Mouse (Mus musculus): ENCODE data around the gene Rhcg. TPM values are rescaled to one million over a fixed set of nuclear protein-coding genes. Genes with fewer than 3 reads are reported as not detected.

Rhcg gene
- polyA plus RNA-seq, 1 experiment = not detected

DNA sequence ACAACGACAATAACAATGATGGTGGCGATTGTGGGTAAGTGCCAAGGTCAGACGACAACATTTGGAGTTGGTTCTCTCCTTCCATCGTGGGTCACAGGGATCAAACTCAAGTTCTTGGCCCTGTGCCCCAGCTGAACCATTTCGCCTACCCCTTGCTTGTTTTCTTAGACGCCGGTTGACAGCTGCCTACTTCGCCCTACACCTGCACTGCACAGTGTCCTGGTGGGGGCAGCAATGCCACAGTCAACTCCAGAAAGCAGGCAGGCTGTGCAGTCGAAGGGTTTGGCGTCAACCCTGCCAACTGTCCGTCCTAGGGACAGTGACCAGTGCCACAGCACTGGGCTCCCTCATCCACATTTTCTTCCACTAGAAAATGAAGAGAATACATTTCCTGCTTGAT lies 4.1 kb downstream of the Rhcg start:
- Histone ChIP-seq H3K4me3 (ENCODE audit: insufficient read depth, poor library complexity, severe bottlenecking) (no peak overlapping the region), H3K79me3 (ENCODE audit: low read depth) (no peaks in the 10 kb centered on the region), H3K79me2 (ENCODE audit: control insufficient read depth, insufficient read depth) (no peaks in the 10 kb centered on the region), H3K36me3 (ENCODE audit: control insufficient read depth, insufficient read depth) (no peaks in the 10 kb centered on the region), H3K27me3 (ENCODE audit: control insufficient read depth, insufficient read depth, insufficient read length) (peaks cover 73% of the 10 kb centered on the region), H3ac (ENCODE audit: control insufficient read depth, insufficient read length, low read depth) (no peak overlapping the region)
- TF ChIP-seq USF1 (IDR thresholded peaks at IDR 0.05; ENCODE audit: low read depth) (no peak), MYOG (IDR thresholded peaks at IDR 0.05; ENCODE audit: control insufficient read depth, extremely low read depth, insufficient read length) (no peak), CTCF (IDR thresholded peaks at IDR 0.05; ENCODE audit: control insufficient read depth, insufficient read depth, insufficient read length) (no peak), CEBPB (IDR thresholded peaks at IDR 0.05; ENCODE audit: low read depth) (no peak)

GRCm38 (mm10) chr7:79612783-79613182 lies 4.7 kb downstream of the Rhcg start:
- no peak overlapping the region for H3ac ChIP-seq (ENCODE audit: control insufficient read depth, insufficient read length, low read depth)
- H3K79me2 ChIP-seq (ENCODE audit: control insufficient read depth, insufficient read depth) = no peaks in the 10 kb centered on the region
- no peak overlapping the region for H3K4me3 ChIP-seq (ENCODE audit: insufficient read depth, poor library complexity, severe bottlenecking)
- TF ChIP-seq CTCF (IDR thresholded peaks at IDR 0.05; ENCODE audit: control insufficient read depth, insufficient read depth, insufficient read length) (peak; percentile 65), USF1 (IDR thresholded peaks at IDR 0.05; ENCODE audit: low read depth) (no peak), FOSL1 (IDR thresholded peaks at IDR 0.05; ENCODE audit: insufficient read depth, low read length, poor library complexity, severe bottlenecking) (no peak)
- H3K27me3 ChIP-seq (ENCODE audit: control insufficient read depth, insufficient read depth, insufficient read length) = peaks cover 75% of the 10 kb centered on the region
- no peaks in the 10 kb centered on the region for H3K79me3 ChIP-seq (ENCODE audit: low read depth)
- no peaks in the 10 kb centered on the region for H3K36me3 ChIP-seq (ENCODE audit: control insufficient read depth, insufficient read depth)

DNA sequence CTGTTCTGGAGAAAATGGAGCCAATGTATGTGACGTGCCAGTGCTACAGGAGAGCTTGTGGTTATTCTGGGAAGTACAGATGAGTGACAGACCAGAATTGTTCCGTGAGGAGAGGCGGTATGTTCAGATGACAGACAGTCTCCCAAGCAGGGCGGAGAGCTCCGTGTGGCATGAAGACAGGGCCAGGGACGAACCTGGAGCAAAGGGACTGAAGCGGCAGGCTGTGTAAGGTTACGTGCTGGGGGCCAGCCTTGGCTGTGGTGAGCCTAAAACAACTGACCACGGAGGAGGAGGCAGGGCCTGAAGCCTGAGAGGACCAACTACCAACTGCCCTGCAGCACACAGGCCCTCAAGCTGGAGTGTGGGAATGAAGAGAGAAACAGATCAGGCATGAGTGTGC lies 5.6 kb downstream of the Rhcg start:
- no peaks in the 10 kb centered on the region for H3K79me3 ChIP-seq (ENCODE audit: low read depth)
- no peaks in the 10 kb centered on the region for H3K79me2 ChIP-seq (ENCODE audit: control insufficient read depth, insufficient read depth)
- H3K36me3 ChIP-seq (ENCODE audit: control insufficient read depth, insufficient read depth) = no peaks in the 10 kb centered on the region
- no peak for TF ChIP-seq MYOG (IDR thresholded peaks at IDR 0.05; ENCODE audit: control insufficient read depth, extremely low read depth, insufficient read length)
- TF ChIP-seq CEBPB (IDR thresholded peaks at IDR 0.05; ENCODE audit: low read depth) = no peak
- TF ChIP-seq MAX (IDR thresholded peaks at IDR 0.05) = no peak
- TF ChIP-seq MYOD1 (IDR thresholded peaks at IDR 0.05; ENCODE audit: control insufficient read depth, insufficient read length, low read depth) = no peak
- no peak for TF ChIP-seq FOSL1 (IDR thresholded peaks at IDR 0.05; ENCODE audit: insufficient read depth, low read length, poor library complexity, severe bottlenecking)
- no peak overlapping the region for H3K4me3 ChIP-seq (ENCODE audit: insufficient read depth, poor library complexity, severe bottlenecking)
- peaks cover 75% of the 10 kb centered on the region for H3K27me3 ChIP-seq (ENCODE audit: control insufficient read depth, insufficient read depth, insufficient read length)
- no peak overlapping the region for H3ac ChIP-seq (ENCODE audit: control insufficient read depth, insufficient read length, low read depth)

DNA sequence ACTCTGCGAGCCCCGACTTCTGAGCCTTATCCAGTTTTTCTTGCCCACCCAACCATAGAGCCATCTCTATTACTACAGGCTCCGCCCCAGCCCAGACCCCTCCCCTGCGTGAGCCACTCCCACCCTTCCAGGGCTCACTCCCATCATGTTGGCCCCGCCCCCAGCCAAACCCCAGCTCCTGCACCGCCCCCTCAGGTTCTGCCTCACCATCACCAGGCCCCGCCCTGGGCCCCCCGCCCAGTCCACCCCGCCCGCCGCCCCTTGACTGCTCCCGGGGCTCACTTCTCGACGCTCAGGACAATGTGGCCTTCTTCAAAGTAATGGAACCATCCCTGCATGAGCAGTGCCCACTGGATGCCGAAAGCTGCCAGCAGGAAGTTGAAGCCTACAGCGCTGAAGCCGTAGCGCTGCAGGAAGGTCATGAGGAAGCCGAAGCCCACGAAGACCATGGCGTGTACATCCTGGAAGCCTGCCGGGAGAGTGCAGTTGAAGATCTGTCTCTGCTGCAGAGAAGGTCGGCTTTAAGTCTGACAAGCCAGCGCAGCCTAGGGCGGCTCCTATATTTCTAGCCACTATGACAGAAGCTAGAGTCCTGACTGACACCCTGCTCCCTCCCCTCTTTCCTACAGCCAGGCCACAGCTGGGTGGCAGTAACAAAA lies 10.1 kb downstream of the Rhcg start:
- Histone ChIP-seq H3K79me2 (ENCODE audit: control insufficient read depth, insufficient read depth) (no peaks in the 10 kb centered on the region), H3ac (ENCODE audit: control insufficient read depth, insufficient read length, low read depth) (no peak overlapping the region), H3K27me3 (ENCODE audit: control insufficient read depth, insufficient read depth, insufficient read length) (peaks cover 79% of the 10 kb centered on the region), H3K36me3 (ENCODE audit: control insufficient read depth, insufficient read depth) (no peaks in the 10 kb centered on the region), H3K79me3 (ENCODE audit: low read depth) (no peaks in the 10 kb centered on the region), H3K4me3 (ENCODE audit: insufficient read depth, poor library complexity, severe bottlenecking) (no peak overlapping the region)
- TF ChIP-seq MYOG (IDR thresholded peaks at IDR 0.05; ENCODE audit: control insufficient read depth, extremely low read depth, insufficient read length) = no peak
- TF ChIP-seq MAX (IDR thresholded peaks at IDR 0.05) = no peak
- TF ChIP-seq CTCF (IDR thresholded peaks at IDR 0.05; ENCODE audit: control insufficient read depth, insufficient read depth, insufficient read length) = no peak
- no peak for TF ChIP-seq USF1 (IDR thresholded peaks at IDR 0.05; ENCODE audit: low read depth)
- no peak for TF ChIP-seq MYOD1 (IDR thresholded peaks at IDR 0.05; ENCODE audit: control insufficient read depth, insufficient read length, low read depth)
- no peak for TF ChIP-seq FOSL1 (IDR thresholded peaks at IDR 0.05; ENCODE audit: insufficient read depth, low read length, poor library complexity, severe bottlenecking)
- no peak for TF ChIP-seq CEBPB (IDR thresholded peaks at IDR 0.05; ENCODE audit: low read depth)

GRCm38 (mm10) chr7:79606766-79607165 lies 10.7 kb downstream of the Rhcg start:
- Histone ChIP-seq H3ac (ENCODE audit: control insufficient read depth, insufficient read length, low read depth) (no peak overlapping the region), H3K27me3 (ENCODE audit: control insufficient read depth, insufficient read depth, insufficient read length) (peaks cover 79% of the 10 kb centered on the region), H3K79me2 (ENCODE audit: control insufficient read depth, insufficient read depth) (no peaks in the 10 kb centered on the region), H3K79me3 (ENCODE audit: low read depth) (no peaks in the 10 kb centered on the region), H3K4me3 (ENCODE audit: insufficient read depth, poor library complexity, severe bottlenecking) (no peak overlapping the region), H3K36me3 (ENCODE audit: control insufficient read depth, insufficient read depth) (no peaks in the 10 kb centered on the region)
- no peak for TF ChIP-seq FOSL1 (IDR thresholded peaks at IDR 0.05; ENCODE audit: insufficient read depth, low read length, poor library complexity, severe bottlenecking)
- TF ChIP-seq MYOG (IDR thresholded peaks at IDR 0.05; ENCODE audit: control insufficient read depth, extremely low read depth, insufficient read length) = no peak
- TF ChIP-seq MAX (IDR thresholded peaks at IDR 0.05) = no peak
- TF ChIP-seq USF1 (IDR thresholded peaks at IDR 0.05; ENCODE audit: low read depth) = no peak
- no peak for TF ChIP-seq CEBPB (IDR thresholded peaks at IDR 0.05; ENCODE audit: low read depth)
- TF ChIP-seq CTCF (IDR thresholded peaks at IDR 0.05; ENCODE audit: control insufficient read depth, insufficient read depth, insufficient read length) = no peak

GRCm38 (mm10) chr7:79602006-79602405 lies 15.5 kb downstream of the Rhcg start:
- Histone ChIP-seq H3K79me2 (ENCODE audit: control insufficient read depth, insufficient read depth) (no peaks in the 10 kb centered on the region), H3K79me3 (ENCODE audit: low read depth) (no peaks in the 10 kb centered on the region), H3ac (ENCODE audit: control insufficient read depth, insufficient read length, low read depth) (no peak overlapping the region), H3K27me3 (ENCODE audit: control insufficient read depth, insufficient read depth, insufficient read length) (peaks cover 91% of the 10 kb centered on the region), H3K36me3 (ENCODE audit: control insufficient read depth, insufficient read depth) (no peaks in the 10 kb centered on the region), H3K4me3 (ENCODE audit: insufficient read depth, poor library complexity, severe bottlenecking) (no peak overlapping the region)
- no peak for TF ChIP-seq FOSL1 (IDR thresholded peaks at IDR 0.05; ENCODE audit: insufficient read depth, low read length, poor library complexity, severe bottlenecking)
- no peak for TF ChIP-seq CTCF (IDR thresholded peaks at IDR 0.05; ENCODE audit: control insufficient read depth, insufficient read depth, insufficient read length)
- TF ChIP-seq MYOG (IDR thresholded peaks at IDR 0.05; ENCODE audit: control insufficient read depth, extremely low read depth, insufficient read length) = no peak
- TF ChIP-seq CEBPB (IDR thresholded peaks at IDR 0.05; ENCODE audit: low read depth) = no peak

All from C2C12 (cell line).